Mouse (Mus musculus): Measurements from ENCODE around the gene Lefty1.

DNA sequence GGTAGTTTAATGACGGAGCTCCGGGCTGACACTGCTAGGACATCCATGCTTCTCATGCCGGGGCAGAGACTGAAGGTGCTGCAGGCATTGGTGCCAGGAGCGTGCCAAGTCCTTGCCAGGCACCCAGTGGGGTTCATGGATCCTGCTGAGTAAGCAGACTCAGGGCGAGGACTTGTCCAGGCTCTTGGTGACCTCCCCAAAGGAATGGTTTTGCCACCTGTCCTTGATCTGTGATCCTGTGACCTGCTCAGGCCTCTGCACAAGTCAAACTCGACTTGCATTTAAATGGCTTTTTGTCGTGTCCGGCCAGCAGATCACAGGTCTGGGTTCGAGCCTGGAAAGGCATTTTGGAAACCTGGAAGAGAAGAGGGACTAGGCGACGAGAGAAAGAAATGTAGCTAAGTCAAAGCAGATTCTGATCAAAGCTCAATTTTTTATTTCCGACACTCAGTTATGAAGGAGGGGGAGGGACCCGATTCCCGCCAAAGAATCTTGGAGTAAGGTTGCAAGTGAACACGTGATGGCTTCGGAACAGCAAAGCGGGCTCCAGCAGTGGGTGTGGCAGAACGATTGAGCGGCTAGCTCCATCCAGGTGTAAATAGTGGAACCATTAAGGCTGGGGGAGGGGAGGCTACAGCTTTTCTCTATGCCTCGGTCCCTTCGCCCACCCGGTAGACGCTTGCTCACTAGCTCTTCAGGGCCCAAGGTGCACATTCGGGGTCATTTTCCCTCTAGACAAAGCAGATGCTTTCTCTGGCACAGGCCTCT lies 44.8 kb downstream of the Lefty1 start:
- TF ChIP-seq CTCF (IDR thresholded peaks at IDR 0.05; ENCODE audit: borderline replicate concordance, insufficient read depth, low read length), result no peak
- TF ChIP-seq POLR2A (IDR thresholded peaks at IDR 0.05; ENCODE audit: low read depth, low read length), result no peak

All from embryonic fibroblast, embryonic 13.5 days (primary cell).